Mouse (Mus musculus): ENCODE data around the gene Slc24a5. TPM values are rescaled to one million over a fixed set of nuclear protein-coding genes. Genes with fewer than 3 reads are reported as not detected.

Slc24a5 gene
- polyA plus RNA-seq, 1 experiment from 2014 or later: 3.5 TPM

DNA sequence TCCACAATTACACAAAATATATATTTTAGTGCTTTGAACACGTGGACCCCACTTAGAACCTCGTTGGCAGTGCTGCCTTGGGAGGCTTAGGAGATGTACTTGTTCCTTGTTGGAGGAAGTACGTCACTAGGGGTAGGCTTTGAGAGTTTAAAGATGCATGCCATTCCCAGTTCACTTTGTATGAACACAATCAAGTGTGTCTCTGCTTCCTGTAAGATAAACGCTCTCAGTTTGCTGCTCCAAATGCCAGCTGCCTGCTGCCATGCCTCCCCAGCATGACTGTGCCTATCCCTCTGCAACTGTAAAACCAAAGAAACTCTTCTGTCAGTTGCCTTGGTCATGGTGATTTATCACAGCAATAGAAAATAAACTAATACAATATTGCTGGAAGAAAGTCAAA is 57.9 kb downstream of the Slc24a5 start:
- Histone ChIP-seq H3K4me1 (peaks cover 16% of the 10 kb centered on the region), H3K4me3 (no peak overlapping the region), H3K36me3 (no peaks in the 10 kb centered on the region), H3K27ac (replicated peaks) (no peak overlapping the region), H3K27me3 (ENCODE audit: low read depth, poor library complexity, severe bottlenecking) (0 out of 2 replicates have a peak, but pooled peaks cover 3% of the 10 kb centered on the region), H3K9me3 (replicated peaks) (no peaks in the 10 kb centered on the region)
- no peak for DNase-seq (ENCODE audit: low spot score)
- 48% methylated on average over 4 of the region's 4 CpGs for WGBS

DNA sequence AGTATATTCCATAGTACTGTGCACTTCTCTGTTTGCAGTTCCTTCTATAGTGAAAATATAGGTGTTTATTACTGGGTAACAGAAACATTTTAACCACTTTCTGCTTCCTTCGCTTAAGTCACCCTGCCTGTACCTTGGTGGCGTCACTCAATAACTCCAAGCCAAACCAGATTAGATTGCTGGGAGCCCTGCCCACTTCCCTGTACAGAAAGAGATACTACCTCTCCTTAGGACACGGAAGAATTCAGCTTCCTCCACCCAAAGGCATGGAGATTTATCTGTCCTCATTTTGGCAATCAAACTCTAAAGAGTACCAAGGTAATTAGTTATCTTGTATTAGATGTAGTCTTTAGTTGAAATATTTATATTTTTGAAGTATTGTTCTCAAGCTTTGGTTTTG is 58.9 kb downstream of the Slc24a5 start:
- Histone ChIP-seq H3K4me1 (peaks cover 6% of the 10 kb centered on the region), H3K9me3 (replicated peaks) (no peaks in the 10 kb centered on the region), H3K27me3 (ENCODE audit: low read depth, poor library complexity, severe bottlenecking) (0 out of 2 replicates have a peak, but pooled peaks cover 3% of the 10 kb centered on the region), H3K4me3 (no peak overlapping the region), H3K36me3 (no peaks in the 10 kb centered on the region), H3K27ac (replicated peaks) (no peak overlapping the region)
- 82% methylated on average over 3 of the region's 3 CpGs for WGBS
- no peak for DNase-seq (ENCODE audit: low spot score)

DNA sequence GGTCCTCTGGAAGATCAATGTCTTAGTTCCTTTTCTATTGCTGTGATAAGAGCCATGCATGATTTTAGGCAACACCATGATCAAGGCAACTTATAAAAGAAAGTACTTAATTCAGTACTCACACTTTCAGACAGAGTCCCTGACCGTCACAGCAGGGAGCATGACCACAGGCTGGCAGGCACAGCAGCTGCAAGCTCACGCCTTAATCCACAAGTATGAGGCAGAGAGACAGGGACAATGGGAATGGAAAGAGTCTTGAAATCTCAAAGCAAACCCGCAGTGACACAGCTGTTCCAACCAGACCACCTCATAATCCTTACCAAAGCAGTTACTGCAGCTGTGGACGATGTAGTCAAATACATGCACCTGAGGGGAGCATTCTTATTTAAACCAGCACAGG is 66.2 kb downstream of the Slc24a5 start:
- H3K27ac ChIP-seq (replicated peaks): no peak overlapping the region
- H3K36me3 ChIP-seq: no peaks in the 10 kb centered on the region
- no peaks in the 10 kb centered on the region for H3K9me3 ChIP-seq (replicated peaks)
- H3K4me3 ChIP-seq: no peak overlapping the region
- DNase-seq (ENCODE audit: low spot score): no peak
- H3K27me3 ChIP-seq (ENCODE audit: low read depth, poor library complexity, severe bottlenecking): peaks cover 10% of the 10 kb centered on the region
- 22% methylated on average over 4 of the region's 4 CpGs for WGBS
- H3K4me1 ChIP-seq: peaks cover 10% of the 10 kb centered on the region

DNA sequence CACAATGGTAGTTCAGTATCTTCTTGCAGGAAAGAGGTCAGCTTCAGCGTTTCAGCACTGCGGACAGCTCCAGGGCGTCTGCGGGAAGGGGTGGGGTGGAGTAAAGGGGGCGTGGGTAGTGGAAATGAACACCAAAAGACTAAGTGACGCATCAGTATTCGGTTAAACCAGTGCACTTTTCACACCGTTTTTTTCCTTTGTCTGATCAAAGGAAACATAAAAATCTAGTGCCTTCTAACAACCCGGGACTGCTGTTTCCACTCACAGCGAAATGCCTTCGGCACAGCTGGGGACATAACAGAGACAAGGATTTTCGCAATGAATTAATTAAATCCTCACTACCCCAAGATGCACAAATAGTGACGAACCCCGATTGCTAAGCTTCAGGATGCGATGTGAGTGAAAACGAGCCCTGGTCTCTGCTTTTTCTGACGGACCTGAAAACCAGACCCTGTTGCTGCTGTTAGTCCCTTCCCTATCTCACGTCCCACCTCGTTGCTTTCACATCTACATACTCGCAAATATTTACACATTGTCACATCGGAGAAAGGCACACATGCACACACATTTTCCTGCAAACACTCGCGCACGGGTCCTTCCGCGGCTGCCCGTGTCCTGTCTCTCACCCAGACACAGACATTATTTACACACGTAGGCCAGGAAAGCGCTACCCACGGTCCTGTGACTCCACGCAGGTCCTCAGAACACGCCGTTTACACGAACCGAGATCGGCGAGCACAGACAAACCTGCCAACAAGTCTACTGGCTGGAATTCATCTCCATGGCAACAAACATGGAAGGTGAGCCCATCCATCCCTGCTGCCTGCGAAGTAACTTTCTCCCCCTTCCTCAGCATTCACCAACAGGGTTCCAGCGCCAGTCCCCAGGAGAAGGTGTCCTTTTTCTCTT is 68.2 kb downstream of the Slc24a5 start, which contains the start of gene Ctxn2:
Ctxn2 (plus strand) TSS at position 790 of the 909 bp plus-strand sequence.
- Histone ChIP-seq H3K4me1 (peaks cover 10% of the 10 kb centered on the region), H3K27ac (replicated peaks) (no peak within 1 kb of the TSS), H3K9me3 (replicated peaks) (no peaks in the 10 kb centered on the region), H3K36me3 (no peaks in the 10 kb centered on the region), H3K27me3 (ENCODE audit: low read depth, poor library complexity, severe bottlenecking) (peaks cover 10% of the 10 kb centered on the region), H3K4me3 (peak within 1 kb of the TSS; percentile 53)
- peak; percentile 82 for DNase-seq (ENCODE audit: low spot score)
- WGBS: 1% methylated on average over 39 of the region's 39 CpGs

DNA sequence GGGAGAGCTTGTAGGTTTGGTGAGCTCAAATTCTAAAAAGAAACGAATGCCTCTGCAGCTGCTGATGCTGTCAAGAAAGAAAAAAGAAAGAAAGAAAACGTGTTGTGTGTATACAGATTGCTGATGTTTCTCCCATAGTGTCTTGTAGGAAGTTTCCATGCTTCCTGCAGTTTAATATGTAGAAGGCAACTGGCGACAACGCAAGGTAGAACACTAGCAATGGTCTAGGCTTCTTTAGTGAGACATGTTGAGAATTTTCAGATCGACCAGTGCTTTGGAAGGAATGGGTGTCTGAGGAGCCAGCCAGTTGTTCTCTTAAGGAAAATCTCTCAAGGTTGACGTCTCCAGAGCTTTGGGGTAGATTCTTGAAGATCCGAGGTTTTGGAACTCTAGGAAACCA is 68.9 kb downstream of the Slc24a5 start:
- 29% methylated on average over 7 of the region's 7 CpGs for WGBS
- Histone ChIP-seq H3K4me3 (peak overlapping the region; percentile 53), H3K27ac (replicated peaks) (no peak overlapping the region), H3K9me3 (replicated peaks) (no peaks in the 10 kb centered on the region), H3K27me3 (ENCODE audit: low read depth, poor library complexity, severe bottlenecking) (peaks cover 10% of the 10 kb centered on the region), H3K36me3 (no peaks in the 10 kb centered on the region), H3K4me1 (peaks cover 10% of the 10 kb centered on the region)
- no peak for DNase-seq (ENCODE audit: low spot score)

Other genes starting within 250 kb of the Slc24a5 start
- gene Myef2, start 55.5 kb downstream of the Slc24a5 start, polyA plus RNA-seq (2016; fragmentation: Nextera tagmentation; extraction: Ambion mirVana): 177 and 207 TPM in 2 replicates
- 0.17 TPM in 1 of 2 replicates, not detected in the other for gene Ctxn2, start 68.6 kb downstream of the Slc24a5 start, polyA plus RNA-seq (2016; fragmentation: Nextera tagmentation; extraction: Ambion mirVana)
- gene Slc12a1, start 84.4 kb downstream of the Slc24a5 start, polyA plus RNA-seq (2016; fragmentation: Nextera tagmentation; extraction: Ambion mirVana): not detected in 2 replicates
- 223 and 273 TPM in 2 replicates for gene Dut, start 179.1 kb downstream of the Slc24a5 start, polyA plus RNA-seq (2016; fragmentation: Nextera tagmentation; extraction: Ambion mirVana)